Mouse (Mus musculus) T-cell, adult 66 days (primary cell): ENCODE data around the gene Atp13a1. TPM values are rescaled to one million over a fixed set of nuclear protein-coding genes. Genes with fewer than 3 reads are reported as not detected.

Experiments used
- total RNA-seq, 2 experiments: library from RNA; stranded (reverse); gene quantifications; 3 replicates in 1 of 2; 4 replicates in 1 of 2; pipeline ENCODE4 v1.2.4; 2023

Atp13a1 gene
- 10 to 100 TPM; 67.1 to 68.6 TPM for total RNA-seq

GRCm38 (mm10) chr8:69790773-69791367, at the start of gene Atp13a1, which contains the start of gene Zfp866:
TSS of gene Atp13a1 (plus strand) at chr8:69791163.
TSS of gene Zfp866 (minus strand) at chr8:69791178.

GRCm38 (mm10) chr8:69749544-69750454, 41.2 kb upstream of the Atp13a1 start, which contains the start of gene Zfp963:
TSS of gene Zfp963 (minus strand) at chr8:69749970.

GRCm38 (mm10) chr8:69774503-69775148, 16.3 kb upstream of the Atp13a1 start, which contains the start of gene Gm20422:
TSS of gene Gm20422 (minus strand) at chr8:69774886.

GRCm38 (mm10) chr8:69808094-69808863, 17.3 kb downstream of the Atp13a1 start, which contains the start of gene Gmip:
TSS of gene Gmip (plus strand) at chr8:69808679.

GRCm38 (mm10) chr8:69822386-69823191, 31.6 kb downstream of the Atp13a1 start, which contains the start of gene Lpar2:
TSS of gene Lpar2 (plus strand) at chr8:69822429.

GRCm38 (mm10) chr8:69832298-69832853, 41.4 kb downstream of the Atp13a1 start, which contains the start of gene Pbx4:
TSS of gene Pbx4 (plus strand) at chr8:69832491.

Other genes starting within 250 kb of the Atp13a1 start
- 10 to 100 TPM; 53.0 to 60.0 TPM for gene Zfp868, start 165.6 kb upstream of the Atp13a1 start, total RNA-seq
- under 1 TPM; 0.50 TPM for gene Zfp964, start 136.7 kb upstream of the Atp13a1 start, total RNA-seq
- 10 to 100 TPM; 47.6 to 51.0 TPM for gene Zfp869, start 80.4 kb upstream of the Atp13a1 start, total RNA-seq
- gene Zfp963, start 41.2 kb upstream of the Atp13a1 start, total RNA-seq = 1 to 10 TPM; 4.3 to 4.9 TPM
- 1 to 10 TPM in 1 of 2 experiments, not detected in 1; 1.7 TPM for gene Gm20422, start 16.3 kb upstream of the Atp13a1 start, total RNA-seq
- gene Zfp866, start within 50 bp of the Atp13a1 start, total RNA-seq = 10 to 100 TPM; 29.9 to 33.7 TPM
- 100 to 1,000 TPM; 262 to 263 TPM for gene Gmip, start 17.5 kb downstream of the Atp13a1 start, total RNA-seq
- gene Lpar2, start 31.3 kb downstream of the Atp13a1 start, total RNA-seq = 1 to 10 TPM; 6.0 to 6.4 TPM
- gene Pbx4, start 41.3 kb downstream of the Atp13a1 start, total RNA-seq = 1 to 10 TPM; 8.3 TPM
- under 1 TPM in 1 of 2 experiments, not detected in 1; 0.12 TPM for gene Cilp2, start 96.5 kb downstream of the Atp13a1 start, total RNA-seq
- gene Tssk6, start 111.0 kb downstream of the Atp13a1 start, total RNA-seq = 1 to 10 TPM in 1 of 2 experiments, under 1 TPM in 1; 0.44 to 1.3 TPM
- gene Ndufa13, start 111.4 kb downstream of the Atp13a1 start, total RNA-seq = 10 to 100 TPM; 53.3 to 66.9 TPM
- 1 to 10 TPM; 2.9 to 4.6 TPM for gene Yjefn3, start 111.5 kb downstream of the Atp13a1 start, total RNA-seq
- 100 to 1,000 TPM; 104 to 106 TPM for gene Gatad2a, start 205.2 kb downstream of the Atp13a1 start, total RNA-seq